Mouse (Mus musculus) midbrain, embryonic 13.5 days (tissue): Measurements from ENCODE around the gene Olfr853. TPM values are rescaled to one million over a fixed set of nuclear protein-coding genes. Genes with fewer than 3 reads are reported as not detected.

Experiments used
- ATAC-seq: fragments of 200-750 bp; cut with Nextera tagmentation; 2 replicates; pipeline ENCODE4 v1.8.0; 2017; ENCODE audit warnings: mild to moderate bottlenecking, moderate TSS enrichment, moderate library complexity
- H3K27ac ChIP-seq: fragments of 300-500 bp; sonication (generic); 2 replicates; pipeline ENCODE4 v1.5.1; 2015; ENCODE audit warnings: inconsistent platforms, mild to moderate bottlenecking, moderate library complexity
- H3K27me3 ChIP-seq: fragments of 300-500 bp; sonication (generic); 2 replicates; pipeline ENCODE4 v1.6.1; 2015; ENCODE audit warnings: mild to moderate bottlenecking, inconsistent platforms
- H3K36me3 ChIP-seq: fragments of 300-500 bp; sonication (generic); 2 replicates; pipeline ENCODE4 v1.6.1; 2015; ENCODE audit warnings: mild to moderate bottlenecking, inconsistent platforms
- H3K4me1 ChIP-seq: fragments of 300-500 bp; sonication (generic); replicated peaks from 2 replicates; pipeline ENCODE4 v1.6.1; 2015; ENCODE audit warnings: inconsistent platforms
- H3K4me2 ChIP-seq: fragments of 300-500 bp; sonication (generic); replicated peaks from 2 replicates; pipeline ENCODE4 v1.6.1; 2015; ENCODE audit warnings: moderate library complexity, mild to moderate bottlenecking, inconsistent platforms
- H3K4me3 ChIP-seq: fragments of 300-500 bp; sonication (generic); replicated peaks from 2 replicates; pipeline ENCODE4 v1.5.1; 2015; ENCODE audit warnings: mild to moderate bottlenecking, inconsistent platforms
- H3K9ac ChIP-seq: fragments of 300-500 bp; sonication (generic); replicated peaks from 2 replicates; pipeline ENCODE4 v1.6.1; 2015; ENCODE audit warnings: mild to moderate bottlenecking, inconsistent platforms
- H3K9me3 ChIP-seq: fragments of 300-500 bp; sonication (generic); 2 replicates; pipeline ENCODE4 v1.6.1; 2016; ENCODE audit warnings: mild to moderate bottlenecking, inconsistent platforms
- WGBS: fragments of 180-500 bp; shearing (Covaris S2); methylation state at CpG from one replicate; pipeline ENCODE4 v1.1.7; 2015; 5-methylcytosine and 5-hydroxymethylcytosine counted together
- polyA plus RNA-seq: library from polyadenylated mRNA; unstranded; fragments of >200 nt; fragmentation: Nextera tagmentation; extraction: Ambion mirVana; gene quantifications from 2 replicates; pipeline ENCODE4 v1.2.1, GENCODE M21; 2015

Olfr853 gene
- not detected in 2 replicates for polyA plus RNA-seq

- H3K4me2 ChIP-seq, result no peak within 1 kb of the TSS
- WGBS, result 79% methylated on average over 1 of the region's 1 CpGs
These were observed at the start of gene Olfr853 for GRCm38 (mm10) chr9:19540976-19541375. Gene Olfr853, minus strand, starts transcription at chr9:19541076.

GRCm38 (mm10) chr9:19582317-19582716 lies 41.4 kb upstream of the Olfr853 start, which contains the start of gene Olfr855:
Gene Olfr855, plus strand, starts transcription at chr9:19582617.
- H3K36me3 ChIP-seq, result no peaks in the 10 kb centered on the region
- H3K9me3 ChIP-seq, result 0 out of 2 replicates have a peak, but pooled peaks cover 6% of the 10 kb centered on the region
- H3K4me3 ChIP-seq, result no peak within 1 kb of the TSS
- H3K4me2 ChIP-seq, result no peak within 1 kb of the TSS
- no peak for ATAC-seq
- H3K4me1 ChIP-seq, result no peaks in the 10 kb centered on the region
- H3K9ac ChIP-seq, result no peak within 1 kb of the TSS
- no peak within 1 kb of the TSS for H3K27ac ChIP-seq
- no peaks in the 10 kb centered on the region for H3K27me3 ChIP-seq

More at GRCm38 (mm10) chr9:19540976-19541375, at the start of gene Olfr853:
- ATAC-seq, result no peak
- H3K27me3 ChIP-seq, result no peaks in the 10 kb centered on the region
- no peak within 1 kb of the TSS for H3K9ac ChIP-seq
- H3K4me3 ChIP-seq, result no peak within 1 kb of the TSS
- H3K36me3 ChIP-seq, result no peaks in the 10 kb centered on the region
- peaks cover 13% of the 10 kb centered on the region; the same call in 1 of the 2 replicates for H3K9me3 ChIP-seq
- H3K4me1 ChIP-seq, result no peaks in the 10 kb centered on the region
- H3K27ac ChIP-seq, result no peak within 1 kb of the TSS

GRCm38 (mm10) chr9:19567282-19567681 lies 26.4 kb upstream of the Olfr853 start, which contains the start of gene Olfr854:
Gene Olfr854, minus strand, starts transcription at chr9:19567382.
- ATAC-seq, result no peak
- no peaks in the 10 kb centered on the region for H3K36me3 ChIP-seq
- H3K9me3 ChIP-seq, result 0 out of 2 replicates have a peak, but pooled peaks cover 3% of the 10 kb centered on the region
- H3K4me1 ChIP-seq, result no peaks in the 10 kb centered on the region
- H3K4me2 ChIP-seq, result no peak within 1 kb of the TSS
- no peak within 1 kb of the TSS for H3K27ac ChIP-seq
- WGBS, result 62% methylated on average over 1 of the region's 1 CpGs
- H3K4me3 ChIP-seq, result no peak within 1 kb of the TSS
- H3K27me3 ChIP-seq, result no peaks in the 10 kb centered on the region
- H3K9ac ChIP-seq, result no peak within 1 kb of the TSS

GRCm38 (mm10) chr9:19492995-19493394 lies 47.9 kb downstream of the Olfr853 start, which contains the start of gene Olfr851:
Gene Olfr851, plus strand, starts transcription at chr9:19493295.
- ATAC-seq, result no peak

More at GRCm38 (mm10) chr9:19492995-19493394, 47.9 kb downstream of the Olfr853 start, which contains the start of gene Olfr851:
- Histone ChIP-seq H3K4me1 (no peaks in the 10 kb centered on the region), H3K4me3 (no peak within 1 kb of the TSS), H3K27me3 (no peaks in the 10 kb centered on the region), H3K4me2 (no peak within 1 kb of the TSS), H3K9ac (no peak within 1 kb of the TSS), H3K36me3 (no peaks in the 10 kb centered on the region), H3K9me3 (peaks cover 18% of the 10 kb centered on the region; the same call in 1 of the 2 replicates), H3K27ac (no peak within 1 kb of the TSS)

Other genes starting within 250 kb of the Olfr853 start
- gene Olfr844, start 224.7 kb downstream of the Olfr853 start, polyA plus RNA-seq, result not detected in 2 replicates
- gene Olfr845, start 204.6 kb downstream of the Olfr853 start, polyA plus RNA-seq, result not detected in 2 replicates
- not detected in 2 replicates for gene Olfr846, start 177.1 kb downstream of the Olfr853 start, polyA plus RNA-seq
- gene Olfr847, start 162.4 kb downstream of the Olfr853 start, polyA plus RNA-seq, result not detected in 2 replicates
- not detected in 2 replicates for gene Olfr849, start 100.8 kb downstream of the Olfr853 start, polyA plus RNA-seq
- gene Olfr850, start 62.8 kb downstream of the Olfr853 start, polyA plus RNA-seq, result not detected in 2 replicates
- gene Olfr851, start 47.8 kb downstream of the Olfr853 start, polyA plus RNA-seq, result not detected in 2 replicates
- not detected in 2 replicates for gene Olfr854, start 26.3 kb upstream of the Olfr853 start, polyA plus RNA-seq
- gene Olfr855, start 41.5 kb upstream of the Olfr853 start, polyA plus RNA-seq, result not detected in 2 replicates
- 45.2 and 45.6 TPM in 2 replicates for gene Zfp317, start 81.0 kb upstream of the Olfr853 start, polyA plus RNA-seq
- gene Olfr857, start 168.4 kb upstream of the Olfr853 start, polyA plus RNA-seq, result not detected in 2 replicates
- gene Olfr58, start 239.2 kb upstream of the Olfr853 start, polyA plus RNA-seq, result not detected in 2 replicates